Mouse (Mus musculus) thymus, adult 2 months (tissue): ENCODE data around the gene Slc35f1.

Experiments
- CTCF ChIP-seq: fragments of 200-500 bp; IDR thresholded peaks from 2 replicates; pipeline ENCODE4 v1.5.1; 2012; ENCODE audit warnings: mild to moderate bottlenecking, control low read depth, low read length, moderate library complexity, borderline replicate concordance; ENCODE audit not compliant: control insufficient read depth, poor library complexity, insufficient read depth; ENCODE audit errors: extremely low read depth
- POLR2A ChIP-seq: fragments of 200-500 bp; IDR thresholded peaks from 2 replicates; pipeline ENCODE4 v1.6.1; 2012; ENCODE audit warnings: mild to moderate bottlenecking, low read length, control low read depth, moderate library complexity; ENCODE audit not compliant: control insufficient read depth, poor library complexity, insufficient read depth; ENCODE audit errors: extremely low read depth

DNA sequence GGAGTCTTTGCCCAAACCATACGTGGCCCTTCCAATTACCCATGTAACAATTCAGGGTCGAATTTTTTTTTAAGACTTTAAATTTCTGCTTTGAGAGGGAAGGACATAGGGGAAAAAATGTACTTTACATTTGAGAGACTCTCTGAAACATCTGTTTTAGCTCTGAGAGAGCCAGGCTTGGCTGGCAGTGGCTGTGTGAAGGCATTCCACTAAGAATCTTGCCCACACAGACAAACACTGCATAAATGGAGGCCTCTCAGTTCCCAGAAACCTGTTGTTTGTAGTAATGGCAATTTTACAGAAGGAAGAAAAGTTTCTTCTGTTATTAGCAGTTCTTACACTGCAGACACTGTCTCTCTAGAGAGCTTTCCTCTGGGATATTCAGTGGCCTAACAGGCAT, 301.9 kb downstream of the Slc35f1 start:
- TF ChIP-seq POLR2A (no peak), CTCF (no peak)
